Mouse (Mus musculus): ENCODE results near the gene Olfr868.

The Olfr868 gene

DNA sequence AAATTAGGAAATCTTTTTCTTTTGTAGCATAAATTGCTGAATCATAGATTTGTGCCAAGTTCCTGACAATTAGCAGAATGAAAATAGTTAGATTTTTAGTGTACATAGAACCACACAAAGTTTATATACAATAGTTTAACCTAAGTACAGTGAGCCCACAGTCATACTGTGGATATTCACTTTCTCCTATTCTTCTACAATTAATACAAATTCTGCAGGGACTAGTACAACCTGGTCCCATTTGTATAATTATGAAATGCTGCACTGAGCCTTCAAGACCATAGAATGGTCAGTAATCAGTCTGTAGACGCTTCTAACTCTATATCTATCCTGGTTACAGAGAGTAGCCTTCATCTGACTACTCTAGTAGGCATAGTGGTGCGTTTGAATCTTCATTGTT, at the start of gene Olfr868:
Olfr868 (plus strand) TSS at position 301 of the 400 bp plus-strand sequence.
- WGBS: 41% methylated on average over 2 of the region's 2 CpGs

DNA sequence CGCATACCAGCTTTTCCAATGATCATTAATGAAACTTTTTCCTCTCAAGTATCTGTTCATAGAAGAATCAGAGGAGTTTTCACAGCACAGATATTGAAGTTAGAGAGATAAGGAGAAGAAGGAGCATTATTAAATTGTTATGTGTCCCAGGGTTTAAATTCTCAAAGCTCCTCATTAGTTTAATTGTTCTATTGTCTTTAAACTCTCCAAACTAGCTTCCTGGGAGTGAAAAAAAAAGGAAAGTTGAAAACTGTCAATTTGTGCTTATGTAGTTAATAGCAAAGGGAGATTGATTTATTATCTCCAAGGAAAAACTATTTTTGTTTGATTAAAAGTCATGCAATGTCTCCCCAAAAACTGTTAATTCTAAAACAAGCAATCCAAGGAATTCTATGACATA, 41.0 kb upstream of the Olfr868 start, which contains the start of gene Olfr867:
Olfr867 (minus strand) TSS at position 101 of the 400 bp plus-strand sequence.
- 80% methylated on average over 1 of the region's 1 CpGs for WGBS

DNA sequence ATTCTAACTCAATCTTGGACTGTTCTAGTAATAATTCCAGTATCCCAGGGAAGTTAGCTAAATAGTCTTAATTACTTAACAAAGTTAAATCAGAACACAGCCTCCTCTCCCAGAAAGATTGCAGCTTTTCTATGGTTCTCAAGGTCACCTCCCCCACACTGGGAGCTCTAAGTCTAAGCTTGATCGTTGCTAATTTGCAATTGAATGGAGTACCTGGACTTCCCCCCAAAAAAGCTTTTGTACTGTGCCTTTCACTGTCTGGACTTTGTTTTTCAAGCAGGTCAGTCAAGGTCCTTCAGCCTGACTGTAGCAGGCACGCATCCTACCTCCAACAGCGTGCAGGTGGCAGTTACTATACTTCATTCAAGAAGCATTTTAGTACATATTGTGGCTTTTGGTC, 28.2 kb upstream of the Olfr868 start:
- 66% methylated on average over 3 of the region's 3 CpGs for WGBS

DNA sequence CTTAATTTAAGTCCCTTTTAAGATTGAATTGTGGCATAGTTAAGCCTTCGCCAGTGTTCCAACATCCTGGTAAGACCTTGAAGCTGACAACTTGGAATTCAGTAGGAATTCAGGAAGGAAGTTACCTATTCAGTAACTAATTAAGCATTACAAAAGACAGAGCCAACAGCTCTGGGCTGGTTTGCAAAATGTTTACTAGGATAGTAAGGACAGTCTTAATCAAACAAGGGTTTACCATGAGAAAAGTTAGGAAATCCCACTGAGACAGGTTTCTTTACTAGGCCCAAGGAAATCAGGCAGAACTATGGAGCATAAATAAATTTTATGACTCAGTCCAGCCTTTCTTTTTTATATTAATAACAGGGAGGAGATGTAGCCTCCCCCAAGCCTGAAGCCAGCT, 27.1 kb upstream of the Olfr868 start:
- WGBS: 93% methylated on average over 1 of the region's 1 CpGs

DNA sequence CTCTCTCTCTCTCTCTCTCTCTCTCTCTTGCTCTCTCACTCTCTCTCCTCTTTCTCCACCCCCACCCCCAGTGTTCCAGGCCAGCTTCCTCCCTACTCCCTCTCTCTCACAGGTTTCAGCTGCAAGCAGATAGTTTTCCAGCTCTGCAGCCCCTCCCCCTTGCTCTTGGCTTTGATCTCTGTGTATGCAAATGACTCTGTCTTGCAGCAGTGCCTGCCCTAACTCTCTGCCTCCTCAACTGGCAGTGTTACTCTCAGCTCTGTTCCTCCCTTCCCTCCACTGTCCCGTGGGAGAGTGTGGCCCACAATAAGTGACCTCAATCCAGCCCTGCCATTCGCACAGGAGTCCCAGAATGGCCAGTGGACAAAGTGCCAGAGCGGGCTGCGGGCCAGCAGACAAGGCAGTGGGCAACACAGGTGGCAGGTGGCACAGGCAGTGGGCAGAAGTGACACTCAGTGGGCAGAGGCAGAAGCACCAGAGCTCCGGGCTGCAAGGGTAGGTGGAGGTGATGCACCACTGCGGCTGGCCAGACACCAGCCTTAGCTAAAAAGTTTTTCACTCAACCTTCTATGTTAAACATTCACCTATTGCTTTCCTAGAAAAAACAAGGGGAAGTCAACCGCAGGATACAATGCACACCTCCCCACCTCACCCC, 24.8 kb upstream of the Olfr868 start:
- WGBS: 69% methylated on average over 7 of the region's 7 CpGs

DNA sequence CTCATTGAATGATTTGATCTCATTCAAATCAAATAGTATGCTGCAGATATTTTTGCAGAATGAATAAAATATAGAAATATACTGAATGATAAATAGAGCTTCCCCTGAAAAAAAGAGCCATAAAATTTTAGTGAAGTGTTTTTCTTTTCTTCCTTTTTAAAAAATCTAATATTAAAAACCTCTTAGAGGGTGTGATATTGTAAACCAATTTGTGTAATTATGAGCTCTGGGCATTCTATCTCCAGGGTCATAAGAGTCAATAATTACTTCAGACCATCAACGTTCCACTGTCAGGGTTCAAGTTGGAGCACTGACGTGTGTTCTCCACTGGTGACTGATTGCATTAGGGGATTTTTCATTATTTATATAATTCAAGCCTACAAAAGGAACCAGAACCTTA, 30.3 kb downstream of the Olfr868 start, which contains the start of gene Olfr869:
Olfr869 (plus strand) TSS at position 301 of the 400 bp plus-strand sequence.
- 73% methylated on average over 2 of the region's 2 CpGs for WGBS

DNA sequence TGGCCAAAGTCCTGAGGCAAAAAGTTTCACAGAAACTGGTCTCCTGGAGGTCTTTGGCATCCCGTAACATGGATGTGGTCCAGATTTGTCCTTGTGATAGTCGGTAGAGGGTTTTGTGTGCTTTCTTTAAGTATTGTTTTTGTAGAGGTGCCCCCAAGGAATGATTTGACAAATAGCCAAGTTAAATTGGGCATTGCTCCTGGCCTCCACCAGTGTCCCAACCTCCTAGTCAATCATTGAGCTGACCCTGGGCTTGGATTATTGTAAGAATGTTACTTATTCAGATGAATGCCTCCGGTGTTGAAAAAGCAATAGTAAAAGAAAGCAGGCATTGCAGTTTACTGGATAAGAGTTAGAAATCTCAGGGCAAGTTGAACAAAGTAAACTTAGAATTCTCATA, 51.3 kb downstream of the Olfr868 start:
- WGBS: 96% methylated on average over 3 of the region's 3 CpGs
